Mouse (Mus musculus): ENCODE measurements around the gene Itpkc. TPM values are rescaled to one million over a fixed set of nuclear protein-coding genes. Genes with fewer than 3 reads are reported as not detected.

Itpkc gene
- polyA plus RNA-seq, 1 experiment from 2014 or later = 7.9 TPM

GRCm38 (mm10) chr7:27165007-27165655 is 63.3 kb downstream of the Itpkc start:
- H3K4me3 ChIP-seq = peak overlapping the region; percentile 66
- no peaks in the 10 kb centered on the region for H3K27me3 ChIP-seq (ENCODE audit: low read depth, poor library complexity, severe bottlenecking)
- H3K27ac ChIP-seq = peak overlapping the region; percentile 98
- DNase-seq (ENCODE audit: low spot score) = no peak
- H3K4me1 ChIP-seq = peaks cover 52% of the 10 kb centered on the region
- H3K36me3 ChIP-seq = peaks cover 58% of the 10 kb centered on the region
- 74% methylated on average over 23 of the region's 23 CpGs for WGBS
- H3K9me3 ChIP-seq (replicated peaks) = no peaks in the 10 kb centered on the region

- H3K27ac ChIP-seq = no peak overlapping the region; the same call in 1 of the 2 replicates
These were observed 64.1 kb downstream of the Itpkc start for GRCm38 (mm10) chr7:27164112-27164947.

DNA sequence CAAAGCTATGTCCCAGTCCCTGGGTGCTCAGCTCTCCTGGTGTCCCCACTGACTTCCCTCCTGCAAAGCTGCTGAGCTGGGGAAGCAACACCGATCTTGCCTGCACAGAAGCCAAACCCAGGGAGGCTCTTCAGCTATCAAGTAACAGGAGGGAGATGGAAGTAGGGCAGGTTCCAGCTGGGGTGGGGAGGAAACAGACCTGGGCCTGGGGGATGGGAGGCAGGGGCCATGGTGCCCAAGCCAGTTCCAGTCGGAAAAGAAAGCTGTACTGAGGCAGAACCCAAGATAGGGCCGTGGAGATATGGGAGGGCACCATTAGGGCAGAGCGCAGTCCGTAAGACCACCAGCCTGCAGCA is 65.0 kb downstream of the Itpkc start:
- Histone ChIP-seq H3K27ac (no peak overlapping the region), H3K4me3 (no peak overlapping the region)

More at GRCm38 (mm10) chr7:27164112-27164947, 64.1 kb downstream of the Itpkc start:
- H3K4me3 ChIP-seq = peak overlapping the region; percentile 66
- H3K9me3 ChIP-seq (replicated peaks) = no peaks in the 10 kb centered on the region
- H3K36me3 ChIP-seq = peaks cover 63% of the 10 kb centered on the region
- DNase-seq (ENCODE audit: low spot score) = no peak
- WGBS = 81% methylated on average over 33 of the region's 33 CpGs
- H3K27me3 ChIP-seq (ENCODE audit: low read depth, poor library complexity, severe bottlenecking) = no peaks in the 10 kb centered on the region
- peaks cover 54% of the 10 kb centered on the region for H3K4me1 ChIP-seq

DNA sequence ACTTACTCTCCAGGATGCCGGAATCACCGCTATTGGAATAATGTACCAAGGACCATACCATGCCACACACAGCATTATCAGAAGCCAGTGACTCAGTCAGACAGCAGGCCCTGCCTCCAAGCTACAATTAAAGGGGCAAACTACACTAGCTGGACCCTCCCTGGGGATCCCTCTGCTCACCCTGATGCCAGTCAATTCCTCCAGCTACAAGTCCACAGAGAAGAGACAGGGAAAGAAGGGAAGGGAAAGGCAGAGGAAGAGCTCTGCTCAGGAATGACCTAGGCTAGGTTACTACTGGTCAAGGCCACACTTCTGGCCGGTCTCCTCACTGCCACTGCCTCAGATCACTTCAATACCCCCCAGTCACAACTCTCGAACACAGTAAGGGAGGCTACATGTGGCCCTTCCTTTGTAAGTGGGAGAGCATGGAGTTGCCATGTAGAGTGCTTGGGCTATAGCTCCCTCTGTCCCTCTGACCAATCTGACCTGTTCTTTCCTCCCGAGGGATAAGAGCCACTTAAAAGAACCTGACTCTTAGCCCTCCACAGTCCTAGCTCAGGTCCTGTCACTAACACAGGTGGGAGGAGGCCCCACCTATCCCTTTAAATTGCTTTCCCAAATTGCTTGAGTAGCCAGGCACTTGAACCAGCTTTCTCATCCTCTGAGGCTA is 65.5 kb downstream of the Itpkc start:
- 89% methylated on average over 5 of the region's 5 CpGs for WGBS
- Histone ChIP-seq H3K4me1 (peaks cover 49% of the 10 kb centered on the region), H3K36me3 (peaks cover 75% of the 10 kb centered on the region), H3K4me3 (no peak overlapping the region), H3K27me3 (ENCODE audit: low read depth, poor library complexity, severe bottlenecking) (no peaks in the 10 kb centered on the region), H3K27ac (no peak overlapping the region), H3K9me3 (replicated peaks) (no peaks in the 10 kb centered on the region)
- no peak for DNase-seq (ENCODE audit: low spot score)

More for the DNA sequence above, 65.0 kb downstream of the Itpkc start:
- Histone ChIP-seq H3K27me3 (ENCODE audit: low read depth, poor library complexity, severe bottlenecking) (no peaks in the 10 kb centered on the region), H3K36me3 (peaks cover 70% of the 10 kb centered on the region), H3K4me1 (peaks cover 51% of the 10 kb centered on the region), H3K9me3 (replicated peaks) (no peaks in the 10 kb centered on the region)
- WGBS = 91% methylated on average over 5 of the region's 5 CpGs
- DNase-seq (ENCODE audit: low spot score) = no peak

DNA sequence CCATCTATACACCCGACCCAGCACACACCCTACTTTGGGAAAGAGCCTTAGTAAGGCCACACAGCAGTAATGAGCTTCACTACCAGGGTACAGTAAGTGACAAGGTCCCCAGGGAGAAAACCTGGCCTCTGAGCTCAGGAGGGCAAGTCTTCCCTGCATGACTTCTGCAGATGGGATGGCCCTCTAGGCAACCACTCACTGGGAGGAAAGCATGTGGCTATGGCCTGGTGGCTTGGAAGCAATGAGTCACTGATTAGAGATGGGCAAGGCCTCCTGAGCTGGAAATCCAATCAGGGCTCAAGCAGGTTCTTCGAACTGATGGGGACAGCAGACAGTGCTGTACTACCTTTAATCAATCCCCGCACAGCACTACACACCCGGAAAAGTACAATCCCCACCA is 66.7 kb downstream of the Itpkc start:
- no peak for DNase-seq (ENCODE audit: low spot score)
- WGBS = 89% methylated on average over 4 of the region's 4 CpGs
- no peak overlapping the region for H3K27ac ChIP-seq
- H3K4me3 ChIP-seq = no peak overlapping the region
- H3K36me3 ChIP-seq = peaks cover 84% of the 10 kb centered on the region
- H3K4me1 ChIP-seq = peaks cover 44% of the 10 kb centered on the region
- H3K9me3 ChIP-seq (replicated peaks) = no peaks in the 10 kb centered on the region
- H3K27me3 ChIP-seq (ENCODE audit: low read depth, poor library complexity, severe bottlenecking) = no peaks in the 10 kb centered on the region

DNA sequence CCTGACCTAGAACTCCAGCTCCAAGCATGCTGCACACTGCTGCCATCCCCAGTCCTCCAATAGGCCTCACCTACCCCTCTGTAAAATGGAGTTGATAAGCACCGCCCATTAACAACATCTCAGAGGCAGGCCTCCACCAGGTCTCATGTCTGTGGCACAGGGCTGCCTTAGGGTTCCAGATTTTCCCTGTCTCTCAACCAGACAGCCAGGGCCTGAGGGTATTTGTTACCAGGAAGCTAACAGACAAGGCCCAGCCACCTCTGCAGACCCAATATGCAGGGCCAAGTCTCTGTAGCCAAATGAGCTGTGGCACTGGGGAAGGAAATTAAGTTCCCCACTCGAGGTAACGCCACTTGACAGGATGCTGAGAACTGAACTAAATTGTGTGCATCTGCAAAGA is 67.5 kb downstream of the Itpkc start:
- Histone ChIP-seq H3K36me3 (peaks cover 90% of the 10 kb centered on the region), H3K27ac (no peak overlapping the region), H3K27me3 (ENCODE audit: low read depth, poor library complexity, severe bottlenecking) (no peaks in the 10 kb centered on the region), H3K4me1 (peaks cover 44% of the 10 kb centered on the region), H3K9me3 (replicated peaks) (no peaks in the 10 kb centered on the region), H3K4me3 (no peak overlapping the region)
- 84% methylated on average over 3 of the region's 3 CpGs for WGBS
- DNase-seq (ENCODE audit: low spot score) = no peak

GRCm38 (mm10) chr7:27159882-27160281 is 68.6 kb downstream of the Itpkc start:
- Histone ChIP-seq H3K4me1 (peaks cover 35% of the 10 kb centered on the region), H3K9me3 (replicated peaks) (no peaks in the 10 kb centered on the region), H3K27me3 (ENCODE audit: low read depth, poor library complexity, severe bottlenecking) (no peaks in the 10 kb centered on the region), H3K36me3 (peaks cover 83% of the 10 kb centered on the region), H3K27ac (no peak overlapping the region), H3K4me3 (no peak overlapping the region)
- DNase-seq (ENCODE audit: low spot score) = peak; percentile 88
- 20% methylated on average over 8 of the region's 8 CpGs for WGBS

GRCm38 (mm10) chr7:27159256-27159655 is 69.2 kb downstream of the Itpkc start:
- peaks cover 29% of the 10 kb centered on the region for H3K4me1 ChIP-seq
- 93% methylated on average over 6 of the region's 6 CpGs for WGBS
- peaks cover 77% of the 10 kb centered on the region for H3K36me3 ChIP-seq
- H3K9me3 ChIP-seq (replicated peaks) = no peaks in the 10 kb centered on the region
- no peak overlapping the region for H3K27ac ChIP-seq
- no peak overlapping the region for H3K4me3 ChIP-seq
- H3K27me3 ChIP-seq (ENCODE audit: low read depth, poor library complexity, severe bottlenecking) = no peaks in the 10 kb centered on the region
- DNase-seq (ENCODE audit: low spot score) = no peak

DNA sequence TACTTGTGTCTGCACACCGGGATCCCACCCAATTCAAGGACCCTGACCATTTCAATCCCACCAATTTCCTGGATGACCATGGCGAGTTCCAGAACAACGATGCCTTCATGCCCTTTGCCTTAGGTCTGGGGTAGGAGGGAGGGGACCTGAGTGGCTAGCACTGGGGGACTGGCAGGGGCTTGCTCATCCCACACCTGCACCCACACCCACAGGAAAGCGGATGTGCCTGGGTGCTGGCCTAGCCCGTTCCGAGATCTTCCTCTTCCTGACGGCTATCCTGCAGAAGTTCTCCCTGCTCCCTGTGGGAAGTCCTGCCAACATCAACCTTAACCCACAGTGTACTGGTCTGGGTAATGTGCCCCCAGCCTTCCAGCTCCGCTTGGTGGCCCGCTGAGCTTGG is 70.3 kb downstream of the Itpkc start:
- Histone ChIP-seq H3K36me3 (peaks cover 66% of the 10 kb centered on the region), H3K27me3 (ENCODE audit: low read depth, poor library complexity, severe bottlenecking) (no peaks in the 10 kb centered on the region), H3K27ac (no peak overlapping the region), H3K4me3 (no peak overlapping the region), H3K9me3 (replicated peaks) (no peaks in the 10 kb centered on the region), H3K4me1 (peaks cover 18% of the 10 kb centered on the region; the same call in 1 of the 2 replicates)
- DNase-seq (ENCODE audit: low spot score) = no peak
- WGBS = 96% methylated on average over 9 of the region's 9 CpGs

MicroRNAs within 50 kb of the gene (microRNA counts, 519-probe panel; counts per million panel counts)
- microRNA mmu-miR-1191 = 684 counts per million, percentile 72 among the panel's probes with 10 or more counts

Small RNA genes lying within 50 kb of the gene (microRNA-seq; reads per million reads assigned to microRNA genes)
- gene Mir1191 (14.9 reads per million, percentile 25 among the genes with 10 or more reads in this experiment), gene Mir3101 (1.5 reads per million)

Other genes starting within 250 kb of the Itpkc start
- not detected in 2 replicates for gene Cyp2a12, start 199.6 kb downstream of the Itpkc start, polyA plus RNA-seq (2016; fragmentation: Nextera tagmentation; extraction: Ambion mirVana)
- gene Cyp2f2, start 108.8 kb downstream of the Itpkc start, polyA plus RNA-seq (2016; fragmentation: Nextera tagmentation; extraction: Ambion mirVana) = not detected in 2 replicates
- 0.11 and 0.19 TPM in 2 replicates for gene Cyp2t4, start 74.9 kb downstream of the Itpkc start, polyA plus RNA-seq (2016; fragmentation: Nextera tagmentation; extraction: Ambion mirVana)
- 95.2 and 97.8 TPM in 2 replicates for gene Egln2, start 61.9 kb downstream of the Itpkc start, polyA plus RNA-seq (2016; fragmentation: Nextera tagmentation; extraction: Ambion mirVana)
- 59.8 and 67.0 TPM in 2 replicates for gene Rab4b, start 49.8 kb downstream of the Itpkc start, polyA plus RNA-seq (2016; fragmentation: Nextera tagmentation; extraction: Ambion mirVana)
- gene Gm21983, start 47.6 kb downstream of the Itpkc start, polyA plus RNA-seq (2016; fragmentation: Nextera tagmentation; extraction: Ambion mirVana) = 0.81 TPM in 1 of 2 replicates, not detected in the other
- 1.1 and 5.0 TPM in 2 replicates for gene Mia, start 47.5 kb downstream of the Itpkc start, polyA plus RNA-seq (2016; fragmentation: Nextera tagmentation; extraction: Ambion mirVana)
- 3.6 and 4.5 TPM in 2 replicates for gene BC024978, start 32.9 kb downstream of the Itpkc start, polyA plus RNA-seq (2016; fragmentation: Nextera tagmentation; extraction: Ambion mirVana)
- gene Snrpa, start 32.4 kb downstream of the Itpkc start, polyA plus RNA-seq (2016; fragmentation: Nextera tagmentation; extraction: Ambion mirVana) = 415 and 452 TPM in 2 replicates
- gene Coq8b, start 4.4 kb upstream of the Itpkc start, polyA plus RNA-seq (2016; fragmentation: Nextera tagmentation; extraction: Ambion mirVana) = 16.3 and 16.4 TPM in 2 replicates
- 7.9 and 10.4 TPM in 2 replicates for gene Numbl, start 29.8 kb upstream of the Itpkc start, polyA plus RNA-seq (2016; fragmentation: Nextera tagmentation; extraction: Ambion mirVana)
- gene Ltbp4, start 109.0 kb upstream of the Itpkc start, polyA plus RNA-seq (2016; fragmentation: Nextera tagmentation; extraction: Ambion mirVana) = 6.7 and 10.6 TPM in 2 replicates
- 46.1 and 61.2 TPM in 2 replicates for gene Shkbp1, start 127.4 kb upstream of the Itpkc start, polyA plus RNA-seq (2016; fragmentation: Nextera tagmentation; extraction: Ambion mirVana)
- not detected in 2 replicates for gene Gm20479, start 128.8 kb upstream of the Itpkc start, polyA plus RNA-seq (2016; fragmentation: Nextera tagmentation; extraction: Ambion mirVana)
- 0.15 and 0.19 TPM in 2 replicates for gene Sptbn4, start 219.0 kb upstream of the Itpkc start, polyA plus RNA-seq (2016; fragmentation: Nextera tagmentation; extraction: Ambion mirVana)
- 33.3 and 34.9 TPM in 2 replicates for gene Blvrb, start 219.3 kb upstream of the Itpkc start, polyA plus RNA-seq (2016; fragmentation: Nextera tagmentation; extraction: Ambion mirVana)
- gene Sertad3, start 245.1 kb upstream of the Itpkc start, polyA plus RNA-seq (2016; fragmentation: Nextera tagmentation; extraction: Ambion mirVana) = 20.1 and 29.7 TPM in 2 replicates

All from limb, embryonic 10.5 days (tissue).